Mouse (Mus musculus) effector memory CD4-positive, alpha-beta T cell, adult 5 months (primary cell): ENCODE results near the gene Tube1. TPM values are rescaled to one million over a fixed set of nuclear protein-coding genes. Genes with fewer than 3 reads are reported as not detected.

ENCODE experiments used
- polyA plus RNA-seq: library from polyadenylated mRNA; unstranded; fragments of 100-300 nt; shearing (Covaris generic); gene quantifications from one replicate; pipeline ENCODE4 v1.2.1, GENCODE M21; 2017

The Tube1 gene
- 3.0 TPM for polyA plus RNA-seq

GRCm38 (mm10) chr10:39133462-39134310 lies at the start of gene Tube1, which contains the start of gene Fam229b:
TSS of gene Tube1 (plus strand) at chr10:39133976.
TSS of gene Fam229b (minus strand) at chr10:39133914.

GRCm38 (mm10) chr10:39163694-39164093 lies 29.9 kb downstream of the Tube1 start, which contains the start of gene Ccn6:
TSS of gene Ccn6 (minus strand) at chr10:39163794.

Other genes starting within 250 kb of the Tube1 start
- 0.14 TPM for gene Lama4, start 168.5 kb upstream of the Tube1 start, polyA plus RNA-seq
- gene Fam229b, start 62 bp upstream of the Tube1 start, polyA plus RNA-seq: 0.85 TPM
- gene Ccn6, start 29.8 kb downstream of the Tube1 start, polyA plus RNA-seq: not detected
- gene Fyn, start 234.9 kb downstream of the Tube1 start, polyA plus RNA-seq: 571 TPM